In the genomic region with DNA sequence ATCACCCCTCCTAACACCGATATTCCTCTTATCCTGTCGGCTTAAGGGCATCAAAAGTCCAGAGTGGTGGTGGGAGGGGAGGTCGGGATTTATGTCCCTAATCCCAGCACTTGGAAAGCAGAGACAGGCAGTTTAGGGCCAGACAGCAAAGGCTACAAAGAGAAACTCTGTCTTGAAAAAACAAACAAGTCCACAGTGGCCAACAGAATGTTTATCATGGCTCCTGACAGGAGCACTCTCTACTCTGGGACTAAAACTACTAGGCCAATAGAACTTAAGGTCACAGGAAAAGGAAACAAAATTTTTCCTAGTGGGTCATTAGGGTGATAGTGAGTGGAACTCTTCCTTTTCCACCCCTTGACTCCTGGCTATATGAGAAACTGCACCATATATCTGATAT, we compare ENCODE assay signal across 24 mouse cellular contexts. TPM values are rescaled to one million over a fixed set of nuclear protein-coding genes. Genes with fewer than 3 reads are reported as not detected.
"Had no signal": no experiment of that assay in that cellular context is flagged by ENCODE, and none has a peak within 500 bp of the region (broad histone marks: within the 10 kb centered on the region; RNA-seq: fewer than 3 reads in every experiment).

No protein-coding gene starts in this region.

- H3K27me3 ChIP-seq: midbrain, embryonic 12.5 days; neural tube, embryonic 13.5 days; neural tube, embryonic 15.5 days; stomach, embryonic 15.5 days had no signal

- H3K9ac ChIP-seq: lung, embryonic 14.5 days; midbrain, embryonic 12.5 days; neural tube, embryonic 13.5 days; neural tube, embryonic 15.5 days; stomach, embryonic 15.5 days had no signal

- H3K4me1 ChIP-seq: midbrain, embryonic 12.5 days; neural tube, embryonic 13.5 days; neural tube, embryonic 15.5 days; stomach, embryonic 15.5 days had no signal

- H3K4me2 ChIP-seq: lung, embryonic 14.5 days; midbrain, embryonic 12.5 days; neural tube, embryonic 13.5 days; neural tube, embryonic 15.5 days; stomach, embryonic 15.5 days had no signal

- DNase-seq: lung, adult 18-20 months; lung, embryonic 14.5 days; lung, postnatal 10 days; lung, postnatal 4 days; midbrain, embryonic 14.5 days; retina, postnatal 1 day; right cerebral cortex, adult 18-20 months; right cerebral cortex, postnatal 25 days; right cerebral cortex, postnatal 4 days; spleen, adult 18-20 months; thymus, adult 2 months; thymus, postnatal 25 days; thymus, postnatal 4 days had no signal

- H3K4me3 ChIP-seq: midbrain, embryonic 10.5 days; midbrain, embryonic 12.5 days; myocyte; neural tube, embryonic 13.5 days; neural tube, embryonic 15.5 days; stomach, embryonic 15.5 days had no signal

- H3K9me3 ChIP-seq: midbrain, embryonic 10.5 days; midbrain, embryonic 12.5 days; neural tube, embryonic 13.5 days; neural tube, embryonic 15.5 days; stomach, embryonic 15.5 days had no signal

- H3K27ac ChIP-seq: midbrain, embryonic 10.5 days; midbrain, embryonic 12.5 days; neural tube, embryonic 13.5 days; neural tube, embryonic 15.5 days; stomach, embryonic 15.5 days; stomach, postnatal 0 days had no signal

- ATAC-seq: midbrain, embryonic 16.5 days had no signal

- H3K36me3 ChIP-seq: midbrain, embryonic 10.5 days; midbrain, embryonic 12.5 days; neural tube, embryonic 13.5 days; neural tube, embryonic 15.5 days; stomach, embryonic 15.5 days had no signal

RNA-seq across cellular contexts. Expression of a gene that starts 8.0 kb away (rescaled TPM):
- polyA plus RNA-seq: midbrain, embryonic 12.5 days; neural tube, embryonic 11.5 days had no signal

RNA-seq across cellular contexts. Expression of a gene that starts 35.0 kb away (rescaled TPM):
- polyA plus RNA-seq: lung, embryonic 14.5 days; lung, embryonic 16.5 days; neural tube, embryonic 11.5 days; small intestine, adult 2 months; thymus, adult 2 months had no signal
